Mouse (Mus musculus): ENCODE measurements around the gene Rab19. TPM values are rescaled to one million over a fixed set of nuclear protein-coding genes. Genes with fewer than 3 reads are reported as not detected.
"Not testable (repeated sequence)": the region's sequence is repeated elsewhere in the genome, so short reads cannot be mapped to it uniquely, and the experiment has no call there.

Rab19 gene
- polyA plus RNA-seq, 1 experiment from 2014 or later, result 0.27 TPM

- Histone ChIP-seq H3K4me1 (no peaks in the 10 kb centered on the region), H3K9me3 (replicated peaks) (no peaks in the 10 kb centered on the region), H3K9ac (no peak overlapping the region), H3K4me2 (no peak overlapping the region), H3K27me3 (replicated peaks) (peaks cover 23% of the 10 kb centered on the region), H3K27ac (no peak overlapping the region), H3K36me3 (no peaks in the 10 kb centered on the region), H3K4me3 (no peak overlapping the region)
- no peak for ATAC-seq
- 69% methylated on average over 2 of the region's 2 CpGs for WGBS (ENCODE audit: insufficient replicate concordance)
Observed at GRCm38 (mm10) chr6:39389988-39390387, 9.0 kb downstream of the Rab19 start.

- Histone ChIP-seq H3K9me3 (replicated peaks) (no peaks in the 10 kb centered on the region), H3K4me3 (no peak overlapping the region), H3K9ac (no peak overlapping the region), H3K27me3 (replicated peaks) (no peaks in the 10 kb centered on the region), H3K4me2 (no peak overlapping the region), H3K27ac (no peak overlapping the region), H3K36me3 (peaks cover 42% of the 10 kb centered on the region), H3K4me1 (no peaks in the 10 kb centered on the region)
- WGBS (ENCODE audit: insufficient replicate concordance), result 86% methylated on average over 4 of the region's 4 CpGs
- no peak for ATAC-seq
Observed at GRCm38 (mm10) chr6:39395471-39395870, 14.5 kb downstream of the Rab19 start.

- no peaks in the 10 kb centered on the region for H3K4me1 ChIP-seq
- H3K4me3 ChIP-seq, result no peak overlapping the region
- no peaks in the 10 kb centered on the region for H3K27me3 ChIP-seq (replicated peaks)
- no peaks in the 10 kb centered on the region for H3K9me3 ChIP-seq (replicated peaks)
- no peak for ATAC-seq
- H3K9ac ChIP-seq, result no peak overlapping the region
- H3K4me2 ChIP-seq, result no peak overlapping the region
- peaks cover 47% of the 10 kb centered on the region for H3K36me3 ChIP-seq
- H3K27ac ChIP-seq, result no peak overlapping the region
- 67% methylated on average over 4 of the region's 4 CpGs for WGBS (ENCODE audit: insufficient replicate concordance)
Observed at GRCm38 (mm10) chr6:39395916-39396315, 14.9 kb downstream of the Rab19 start.

GRCm38 (mm10) chr6:39397046-39397445 is 16.1 kb downstream of the Rab19 start:
- no peaks in the 10 kb centered on the region for H3K4me1 ChIP-seq
- H3K27ac ChIP-seq, result no peak overlapping the region
- no peaks in the 10 kb centered on the region for H3K9me3 ChIP-seq (replicated peaks)
- H3K9ac ChIP-seq, result no peak overlapping the region
- 84% methylated on average over 6 of the region's 6 CpGs for WGBS (ENCODE audit: insufficient replicate concordance)
- no peaks in the 10 kb centered on the region for H3K27me3 ChIP-seq (replicated peaks)
- H3K4me3 ChIP-seq, result no peak overlapping the region
- peaks cover 58% of the 10 kb centered on the region for H3K36me3 ChIP-seq
- ATAC-seq, result no peak
- H3K4me2 ChIP-seq, result no peak overlapping the region

GRCm38 (mm10) chr6:39398342-39398741 is 17.4 kb downstream of the Rab19 start:
- H3K9me3 ChIP-seq (replicated peaks), result no peaks in the 10 kb centered on the region
- no peaks in the 10 kb centered on the region for H3K4me1 ChIP-seq
- no peak for ATAC-seq
- no peaks in the 10 kb centered on the region for H3K27me3 ChIP-seq (replicated peaks)
- no peak overlapping the region for H3K27ac ChIP-seq
- no peak overlapping the region for H3K9ac ChIP-seq
- WGBS (ENCODE audit: insufficient replicate concordance), result 76% methylated on average over 9 of the region's 9 CpGs
- no peak overlapping the region for H3K4me2 ChIP-seq
- H3K36me3 ChIP-seq, result peaks cover 67% of the 10 kb centered on the region
- no peak overlapping the region for H3K4me3 ChIP-seq

- 83% methylated on average over 7 of the region's 7 CpGs for WGBS (ENCODE audit: insufficient replicate concordance)
- H3K4me3 ChIP-seq, result no peak overlapping the region
- no peaks in the 10 kb centered on the region for H3K9me3 ChIP-seq (replicated peaks)
- no peak overlapping the region for H3K9ac ChIP-seq
- H3K27ac ChIP-seq, result no peak overlapping the region
- peaks cover 86% of the 10 kb centered on the region for H3K36me3 ChIP-seq
- no peak overlapping the region for H3K4me2 ChIP-seq
- ATAC-seq, result no peak
- H3K4me1 ChIP-seq, result no peaks in the 10 kb centered on the region
- H3K27me3 ChIP-seq (replicated peaks), result no peaks in the 10 kb centered on the region
Observed at GRCm38 (mm10) chr6:39400343-39400742, 19.4 kb downstream of the Rab19 start.

- H3K4me3 ChIP-seq, result no peak overlapping the region
- H3K9me3 ChIP-seq (replicated peaks), result no peaks in the 10 kb centered on the region
- H3K4me2 ChIP-seq, result no peak overlapping the region
- H3K9ac ChIP-seq, result no peak overlapping the region
- no peaks in the 10 kb centered on the region for H3K27me3 ChIP-seq (replicated peaks)
- no peak overlapping the region for H3K27ac ChIP-seq
- no peak for ATAC-seq
- WGBS (ENCODE audit: insufficient replicate concordance), result 86% methylated on average over 2 of the region's 2 CpGs
- H3K36me3 ChIP-seq, result peaks cover 92% of the 10 kb centered on the region
- H3K4me1 ChIP-seq, result peaks cover 9% of the 10 kb centered on the region
Observed at GRCm38 (mm10) chr6:39403136-39403535, 22.2 kb downstream of the Rab19 start.

GRCm38 (mm10) chr6:39406480-39406879 is 25.5 kb downstream of the Rab19 start:
- WGBS (ENCODE audit: insufficient replicate concordance), result 72% methylated on average over 5 of the region's 5 CpGs
- no peak overlapping the region for H3K4me2 ChIP-seq
- H3K36me3 ChIP-seq, result peaks cover 86% of the 10 kb centered on the region
- no peak overlapping the region for H3K9ac ChIP-seq
- H3K4me3 ChIP-seq, result no peak overlapping the region
- peak; percentile 60; the same call in 1 of the 2 replicates for ATAC-seq
- H3K4me1 ChIP-seq, result peaks cover 9% of the 10 kb centered on the region
- peak overlapping the region; percentile 2; the same call in 1 of the 2 replicates for H3K27ac ChIP-seq
- no peaks in the 10 kb centered on the region for H3K9me3 ChIP-seq (replicated peaks)
- no peaks in the 10 kb centered on the region for H3K27me3 ChIP-seq (replicated peaks)

- Histone ChIP-seq H3K27me3 (replicated peaks) (peaks cover 13% of the 10 kb centered on the region; the same call in 1 of the 2 replicates), H3K27ac (no peak overlapping the region), H3K9me3 (replicated peaks) (no peaks in the 10 kb centered on the region), H3K36me3 (peaks cover 28% of the 10 kb centered on the region), H3K4me3 (no peak overlapping the region), H3K4me1 (peaks cover 29% of the 10 kb centered on the region), H3K4me2 (no peak overlapping the region), H3K9ac (no peak overlapping the region)
- no peak for ATAC-seq
- 90% methylated on average over 1 of the region's 1 CpGs for WGBS (ENCODE audit: insufficient replicate concordance)
Observed at GRCm38 (mm10) chr6:39414106-39414505, 33.1 kb downstream of the Rab19 start.

- no peak for ATAC-seq
- Histone ChIP-seq H3K36me3 (peaks cover 12% of the 10 kb centered on the region), H3K9me3 (replicated peaks) (no peaks in the 10 kb centered on the region), H3K27me3 (replicated peaks) (peaks cover 14% of the 10 kb centered on the region; the same call in 1 of the 2 replicates), H3K27ac (peak overlapping the region; percentile 70; the same call in 1 of the 2 replicates), H3K4me3 (no peak overlapping the region), H3K4me2 (peak overlapping the region; percentile 43), H3K9ac (no peak overlapping the region), H3K4me1 (peaks cover 36% of the 10 kb centered on the region)
- 38% methylated on average over 3 of the region's 5 CpGs for WGBS (ENCODE audit: insufficient replicate concordance)
Observed at GRCm38 (mm10) chr6:39415762-39416161, 34.8 kb downstream of the Rab19 start.

- H3K9me3 ChIP-seq (replicated peaks); ATAC-seq: not testable (repeated sequence)
- Histone ChIP-seq H3K4me3 (peak overlapping the region; percentile 35), H3K4me1 (peaks cover 40% of the 10 kb centered on the region), H3K9ac (peak overlapping the region; percentile 40; the same call in 1 of the 2 replicates), H3K4me2 (peak overlapping the region; percentile 43), H3K27me3 (replicated peaks) (peaks cover 19% of the 10 kb centered on the region), H3K36me3 (peaks cover 10% of the 10 kb centered on the region), H3K27ac (peak overlapping the region; percentile 70; the same call in 1 of the 2 replicates)
Observed at GRCm38 (mm10) chr6:39416654-39417053, 35.7 kb downstream of the Rab19 start.

- under 1% methylated on average over 43 of the region's 43 CpGs for WGBS (ENCODE audit: insufficient replicate concordance)
- H3K9me3 ChIP-seq (replicated peaks), result no peaks in the 10 kb centered on the region
- H3K9ac ChIP-seq, result peak overlapping the region; percentile 96
- peak overlapping the region; percentile 96 for H3K27ac ChIP-seq
- peak overlapping the region; percentile 74 for H3K4me2 ChIP-seq
- H3K27me3 ChIP-seq (replicated peaks), result peaks cover 24% of the 10 kb centered on the region
- H3K36me3 ChIP-seq, result peaks cover 10% of the 10 kb centered on the region
- no peak for ATAC-seq
- peak overlapping the region; percentile 98 for H3K4me3 ChIP-seq
- H3K4me1 ChIP-seq, result peaks cover 67% of the 10 kb centered on the region
Observed at GRCm38 (mm10) chr6:39419386-39419850, 38.4 kb downstream of the Rab19 start.
